Mouse (Mus musculus): ENCODE measurements around the gene Gm7233. TPM values are rescaled to one million over a fixed set of nuclear protein-coding genes. Genes with fewer than 3 reads are reported as not detected.
"Not testable (repeated sequence)": the region's sequence is repeated elsewhere in the genome, so short reads cannot be mapped to it uniquely, and the experiment has no call there.

Gene Gm7233
- total RNA-seq (2021) = 1 to 10 TPM in 1 of 2 experiments, under 1 TPM in 1; 0.88 to 1.2 TPM
- long read RNA-seq, experiment 1 = 0 reads
- long read RNA-seq, experiment 2 = 0 reads

GRCm38 (mm10) chr14:43179567-43179966 is at the start of gene Gm7233:
Gene Gm7233, plus strand, starts transcription at chr14:43179867.
- DNase-seq (ENCODE audit: extremely low spot score in 1 of 2, low spot score in 2 of 2); H3K27ac ChIP-seq; H3K4me3 ChIP-seq; intact Hi-C loops (cut with DNase I): not testable (repeated sequence)

GRCm38 (mm10) chr14:43167189-43167588 is 12.5 kb upstream of the Gm7233 start:
- intact Hi-C loops (cut with DNase I); H3K4me3 ChIP-seq; DNase-seq (ENCODE audit: extremely low spot score in 1 of 2, low spot score in 2 of 2); H3K27ac ChIP-seq: not testable (repeated sequence)

GRCm38 (mm10) chr14:43167942-43168341 is 11.7 kb upstream of the Gm7233 start:
- H3K4me3 ChIP-seq; H3K27ac ChIP-seq; DNase-seq (ENCODE audit: extremely low spot score in 1 of 2, low spot score in 2 of 2); intact Hi-C loops (cut with DNase I): not testable (repeated sequence)

GRCm38 (mm10) chr14:43168573-43169170 is 11.0 kb upstream of the Gm7233 start:
- H3K4me3 ChIP-seq; intact Hi-C loops (cut with DNase I); H3K27ac ChIP-seq; DNase-seq (ENCODE audit: extremely low spot score in 1 of 2, low spot score in 2 of 2): not testable (repeated sequence)

GRCm38 (mm10) chr14:43235204-43235603 is 55.5 kb downstream of the Gm7233 start, which contains the start of gene Gm8122:
Gene Gm8122, minus strand, starts transcription at chr14:43235304.
- H3K4me3 ChIP-seq; DNase-seq (ENCODE audit: extremely low spot score in 1 of 2, low spot score in 2 of 2); intact Hi-C loops (cut with DNase I); H3K27ac ChIP-seq: not testable (repeated sequence)

Other genes with a start within 250 kb of the Gm7233 start
- not detected for gene Gm8082, start 186.2 kb upstream of the Gm7233 start, total RNA-seq (2021)
- not detected for gene Gm10376, start 164.2 kb upstream of the Gm7233 start, total RNA-seq (2021)
- gene Gm8094, start 103.2 kb upstream of the Gm7233 start, total RNA-seq (2021) = not detected
- under 1 TPM; 0.45 to 0.77 TPM for gene Gm8104, start 79.3 kb upstream of the Gm7233 start, total RNA-seq (2021)
- gene Gm8122, start 55.4 kb downstream of the Gm7233 start, total RNA-seq (2021) = not detected
- 1 to 10 TPM; 1.1 to 2.1 TPM for gene Gm8126, start 78.8 kb downstream of the Gm7233 start, total RNA-seq (2021)
- gene Gm9732, start 95.2 kb downstream of the Gm7233 start, total RNA-seq (2021) = under 1 TPM; 0.29 to 0.47 TPM
- not detected for gene Gm8127, start 114.0 kb downstream of the Gm7233 start, total RNA-seq (2021)
- 1 to 10 TPM in 1 of 2 experiments, under 1 TPM in 1; 0.79 to 1.0 TPM for gene 1700001F09Rik, start 167.9 kb downstream of the Gm7233 start, total RNA-seq (2021)
- gene Gm8138, start 236.5 kb downstream of the Gm7233 start, total RNA-seq (2021) = not detected